Mouse (Mus musculus): ENCODE data around the gene Pi4ka. TPM values are rescaled to one million over a fixed set of nuclear protein-coding genes. Genes with fewer than 3 reads are reported as not detected.

Gene Pi4ka
- polyA plus RNA-seq, 1 experiment from 2014 or later: 77.8 TPM

DNA sequence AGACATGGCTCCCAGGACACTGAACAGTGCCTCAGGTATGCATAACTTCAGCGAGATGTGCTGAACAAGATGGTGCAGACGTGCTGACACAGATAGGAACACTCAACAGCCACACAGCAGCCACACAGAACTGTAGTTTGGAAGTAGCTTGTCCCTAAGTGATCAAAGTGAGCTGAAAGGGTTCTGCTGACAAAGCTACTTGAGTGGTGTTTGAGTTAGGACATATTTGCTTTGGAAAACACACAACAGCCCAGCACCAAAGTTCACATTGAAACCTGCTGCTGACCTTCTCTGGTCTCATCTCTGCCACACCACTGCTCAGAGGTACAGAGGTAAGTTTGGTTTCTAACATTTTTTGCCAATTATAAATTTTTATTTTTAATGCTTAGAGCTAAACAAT lies 75.0 kb downstream of the Pi4ka start, which contains the start of gene Serpind1:
Gene Serpind1 (plus strand): TSS at position 256 of the 400 bp plus-strand sequence.
- Histone ChIP-seq H3K4me1 (no peaks in the 10 kb centered on the region), H3K27me3 (replicated peaks) (no peaks in the 10 kb centered on the region), H3K4me3 (no peak within 1 kb of the TSS), H3K9ac (no peak within 1 kb of the TSS), H3K9me3 (no peaks in the 10 kb centered on the region), H3K36me3 (replicated peaks) (peaks cover 16% of the 10 kb centered on the region; the same call in 1 of the 2 replicates), H3K27ac (no peak within 1 kb of the TSS), H3K4me2 (no peak within 1 kb of the TSS)
- WGBS: 81% methylated on average over 2 of the region's 2 CpGs
- ATAC-seq (replicated peaks): no peak

DNA sequence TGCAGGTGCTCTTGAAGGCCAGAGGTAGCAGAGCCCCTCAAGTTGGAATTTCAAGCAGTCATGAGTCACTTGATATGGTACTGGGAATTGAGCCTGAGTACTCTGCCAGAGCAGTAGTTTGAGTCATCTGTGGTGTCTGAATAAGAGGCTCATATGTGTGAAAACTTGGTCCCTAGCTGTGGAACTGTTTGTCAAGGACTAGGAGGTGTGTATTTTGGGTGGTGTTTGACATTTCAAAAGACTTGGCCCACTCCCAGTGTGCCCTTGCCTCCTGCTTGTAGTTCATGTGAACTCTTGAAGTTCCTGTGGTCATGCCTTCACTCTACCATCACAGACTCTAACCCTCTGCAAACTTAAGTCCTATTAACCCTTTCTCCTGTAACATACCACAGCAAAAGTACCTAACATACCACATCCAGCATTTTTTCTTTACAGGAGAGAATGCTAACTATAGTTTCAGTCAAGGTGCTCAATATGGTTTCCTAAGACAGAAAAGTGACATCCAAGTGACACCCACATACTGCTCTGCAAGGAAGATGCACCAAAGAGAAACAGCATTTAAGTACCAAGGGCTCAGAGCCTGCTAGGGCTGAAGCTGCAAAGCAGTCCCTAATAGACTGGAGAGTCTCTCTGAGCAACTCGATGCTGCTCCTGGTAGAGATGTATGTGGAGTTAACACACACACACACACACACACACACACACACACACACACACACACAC lies 76.1 kb downstream of the Pi4ka start:
- H3K36me3 ChIP-seq (replicated peaks): peaks cover 22% of the 10 kb centered on the region; the same call in 1 of the 2 replicates
- ATAC-seq (replicated peaks): no peak
- H3K9ac ChIP-seq: no peak overlapping the region
- no peaks in the 10 kb centered on the region for H3K9me3 ChIP-seq
- no peak overlapping the region for H3K4me2 ChIP-seq
- H3K27ac ChIP-seq: no peak overlapping the region
- H3K4me3 ChIP-seq: no peak overlapping the region
- H3K27me3 ChIP-seq (replicated peaks): no peaks in the 10 kb centered on the region
- no peaks in the 10 kb centered on the region for H3K4me1 ChIP-seq
- WGBS: 93% methylated on average over 1 of the region's 1 CpGs

DNA sequence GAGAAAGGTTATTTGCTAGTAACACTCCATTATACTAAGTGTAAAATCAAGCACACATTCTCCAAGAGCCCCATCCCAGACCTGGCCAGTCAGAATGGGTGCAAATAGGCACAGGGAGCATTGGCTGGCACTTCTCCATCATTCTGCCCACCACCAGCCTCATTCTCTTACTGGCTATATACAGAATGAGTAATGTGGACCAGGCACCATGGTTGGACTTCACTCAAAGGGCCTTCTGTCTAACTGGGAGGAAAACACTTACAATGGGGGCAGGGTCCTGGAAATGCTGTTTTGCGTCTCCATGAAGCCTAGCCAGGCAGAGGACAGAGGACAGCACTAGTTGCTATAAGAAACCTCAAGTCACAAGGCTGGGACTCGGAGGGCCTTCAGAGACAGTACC lies 80.0 kb downstream of the Pi4ka start:
- H3K9me3 ChIP-seq: no peaks in the 10 kb centered on the region
- no peak overlapping the region for H3K9ac ChIP-seq
- WGBS: 84% methylated on average over 2 of the region's 2 CpGs
- no peaks in the 10 kb centered on the region for H3K27me3 ChIP-seq (replicated peaks)
- H3K27ac ChIP-seq: no peak overlapping the region
- no peak overlapping the region for H3K4me2 ChIP-seq
- ATAC-seq (replicated peaks): no peak
- no peak overlapping the region for H3K4me3 ChIP-seq
- peaks cover 41% of the 10 kb centered on the region for H3K36me3 ChIP-seq (replicated peaks)
- H3K4me1 ChIP-seq: no peaks in the 10 kb centered on the region

DNA sequence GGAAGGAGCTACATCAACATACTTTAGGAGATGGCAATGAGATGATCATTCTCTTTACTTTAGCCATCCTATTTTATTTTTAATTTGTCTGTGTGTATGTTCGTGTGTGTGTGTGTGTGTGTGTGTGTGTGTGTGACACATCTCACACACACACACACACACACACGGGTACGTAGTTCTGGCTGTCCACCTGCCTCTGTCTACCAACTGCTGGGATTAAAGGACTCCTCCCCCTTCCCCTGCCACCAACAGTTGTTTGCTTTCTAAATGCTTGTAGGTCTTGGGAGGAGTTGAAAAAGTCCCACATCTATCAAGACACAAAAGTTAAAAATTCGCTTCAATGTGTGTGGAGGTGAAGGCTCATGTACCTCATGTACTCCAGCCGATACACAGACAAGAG lies 81.4 kb downstream of the Pi4ka start:
- peaks cover 38% of the 10 kb centered on the region for H3K36me3 ChIP-seq (replicated peaks)
- ATAC-seq (replicated peaks): no peak
- no peaks in the 10 kb centered on the region for H3K9me3 ChIP-seq
- no peaks in the 10 kb centered on the region for H3K4me1 ChIP-seq
- no peak overlapping the region for H3K27ac ChIP-seq
- no peak overlapping the region for H3K4me3 ChIP-seq
- 92% methylated on average over 5 of the region's 5 CpGs for WGBS
- H3K4me2 ChIP-seq: no peak overlapping the region
- no peaks in the 10 kb centered on the region for H3K27me3 ChIP-seq (replicated peaks)
- no peak overlapping the region for H3K9ac ChIP-seq

DNA sequence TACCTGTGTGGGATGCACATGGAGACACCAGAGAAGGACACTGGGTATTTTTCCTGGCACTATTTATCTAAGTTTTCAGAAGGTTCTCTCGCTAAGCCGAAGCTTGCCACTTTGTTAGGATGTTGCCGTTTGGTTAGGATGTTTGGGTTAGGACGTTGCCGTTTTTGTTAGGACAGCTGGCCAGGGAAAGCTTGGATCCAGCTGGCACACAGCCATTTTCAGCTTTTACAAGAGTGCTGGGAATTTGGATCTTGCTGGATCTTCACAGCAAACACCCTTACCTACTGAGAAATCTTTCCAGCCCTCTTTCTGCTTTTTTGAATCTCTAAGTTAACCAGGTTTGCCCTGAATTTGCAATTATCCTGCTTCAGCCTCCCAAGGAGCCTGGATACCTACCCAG lies 84.6 kb downstream of the Pi4ka start:
- H3K9me3 ChIP-seq: no peaks in the 10 kb centered on the region
- no peak overlapping the region for H3K4me3 ChIP-seq
- peaks cover 57% of the 10 kb centered on the region for H3K36me3 ChIP-seq (replicated peaks)
- 82% methylated on average over 5 of the region's 5 CpGs for WGBS
- H3K4me2 ChIP-seq: no peak overlapping the region
- no peaks in the 10 kb centered on the region for H3K4me1 ChIP-seq
- no peak for ATAC-seq (replicated peaks)
- H3K27ac ChIP-seq: no peak overlapping the region
- H3K27me3 ChIP-seq (replicated peaks): no peaks in the 10 kb centered on the region
- no peak overlapping the region for H3K9ac ChIP-seq

DNA sequence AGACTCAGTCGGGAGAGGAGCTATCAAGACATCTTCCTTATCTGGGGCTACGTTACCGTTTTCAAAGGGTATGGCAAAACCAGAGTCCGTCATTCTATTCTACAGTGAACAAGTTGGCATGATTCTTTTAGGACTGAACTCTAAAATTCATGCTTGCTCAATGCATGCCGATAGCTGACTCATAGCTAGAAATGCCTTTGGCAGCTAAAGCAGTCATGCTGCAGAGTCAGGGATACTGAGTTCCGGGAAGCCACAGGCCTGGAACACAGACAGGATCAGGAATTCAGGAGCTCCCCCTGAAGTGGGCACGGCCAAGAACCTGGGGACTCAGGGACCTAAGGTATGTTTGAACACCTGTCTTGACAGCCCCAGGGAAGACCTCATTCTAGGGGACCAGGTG lies 89.6 kb downstream of the Pi4ka start:
- Histone ChIP-seq H3K4me3 (no peak overlapping the region), H3K9me3 (no peaks in the 10 kb centered on the region), H3K4me1 (no peaks in the 10 kb centered on the region), H3K27ac (no peak overlapping the region), H3K27me3 (replicated peaks) (no peaks in the 10 kb centered on the region), H3K36me3 (replicated peaks) (peaks cover 58% of the 10 kb centered on the region), H3K9ac (no peak overlapping the region), H3K4me2 (no peak overlapping the region)
- ATAC-seq (replicated peaks): no peak
- WGBS: 90% methylated on average over 7 of the region's 7 CpGs

DNA sequence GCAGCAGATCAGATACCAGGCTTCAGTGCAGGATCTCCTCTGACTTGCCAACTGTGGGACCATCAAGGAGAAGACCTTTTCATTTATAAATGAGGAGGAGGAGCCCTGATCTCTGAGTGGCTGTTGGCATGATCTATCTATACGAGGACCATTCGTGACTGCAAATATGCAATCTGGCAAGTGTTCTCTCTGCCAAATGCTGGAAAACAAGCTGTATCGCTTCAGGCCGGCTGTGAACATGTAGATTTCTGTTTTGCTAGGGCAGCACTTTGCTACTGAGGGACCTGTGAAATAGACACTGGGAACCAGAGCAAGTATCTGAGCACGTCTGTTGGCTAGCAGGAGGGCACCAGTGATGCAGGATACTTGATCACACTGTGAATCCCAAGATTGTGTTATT lies 93.6 kb downstream of the Pi4ka start:
- no peaks in the 10 kb centered on the region for H3K27me3 ChIP-seq (replicated peaks)
- H3K9ac ChIP-seq: no peak overlapping the region
- H3K4me3 ChIP-seq: no peak overlapping the region
- WGBS: 91% methylated on average over 5 of the region's 5 CpGs
- ATAC-seq (replicated peaks): no peak
- H3K36me3 ChIP-seq (replicated peaks): peaks cover 70% of the 10 kb centered on the region
- H3K4me2 ChIP-seq: no peak overlapping the region
- no peaks in the 10 kb centered on the region for H3K9me3 ChIP-seq
- no peak overlapping the region for H3K27ac ChIP-seq
- no peaks in the 10 kb centered on the region for H3K4me1 ChIP-seq

DNA sequence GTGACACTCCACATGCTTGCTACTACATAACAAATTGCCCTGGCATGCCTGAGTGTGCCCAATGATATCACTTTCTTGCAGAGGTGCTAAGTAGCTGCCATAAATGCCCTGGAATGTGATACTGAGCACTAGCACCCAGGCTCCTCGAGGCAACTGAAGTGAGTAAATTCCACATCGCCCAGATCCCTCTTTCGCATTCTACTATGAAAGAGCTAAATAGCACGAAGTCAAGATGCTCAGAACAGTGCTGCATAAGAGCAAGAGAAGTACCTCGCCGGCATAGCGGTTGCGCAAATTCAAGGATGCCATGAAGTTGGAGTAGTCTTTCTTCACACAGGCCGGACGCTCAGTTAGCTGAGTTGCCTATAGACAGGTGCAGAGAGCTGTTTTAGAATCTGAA lies 97.1 kb downstream of the Pi4ka start:
- ATAC-seq (replicated peaks): no peak
- Histone ChIP-seq H3K36me3 (replicated peaks) (peaks cover 71% of the 10 kb centered on the region), H3K4me3 (no peak overlapping the region), H3K4me1 (no peaks in the 10 kb centered on the region), H3K9ac (no peak overlapping the region), H3K4me2 (no peak overlapping the region), H3K9me3 (no peaks in the 10 kb centered on the region), H3K27me3 (replicated peaks) (no peaks in the 10 kb centered on the region), H3K27ac (no peak overlapping the region)
- 96% methylated on average over 10 of the region's 10 CpGs for WGBS

DNA sequence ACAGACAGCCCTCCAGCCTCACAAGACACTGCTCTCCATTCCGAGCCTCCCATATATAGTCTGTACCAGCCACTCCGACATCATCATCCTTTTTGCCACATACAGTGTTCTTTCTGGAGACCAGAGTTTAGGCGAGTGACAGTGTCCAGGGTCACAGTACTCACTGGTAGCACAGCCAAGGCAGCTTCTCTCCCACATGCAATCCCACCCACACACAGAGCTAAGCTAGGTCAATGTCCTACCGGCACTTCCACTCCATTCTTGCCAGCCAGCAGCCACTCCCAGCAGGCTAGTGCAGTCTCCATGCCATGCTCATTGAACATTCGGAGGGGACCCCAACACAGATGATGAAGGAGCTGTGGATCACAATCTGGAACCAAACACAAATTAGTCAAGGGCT lies 98.7 kb downstream of the Pi4ka start:
- no peak for ATAC-seq (replicated peaks)
- Histone ChIP-seq H3K4me2 (no peak overlapping the region), H3K9ac (no peak overlapping the region), H3K4me1 (no peaks in the 10 kb centered on the region), H3K27me3 (replicated peaks) (no peaks in the 10 kb centered on the region), H3K27ac (no peak overlapping the region), H3K9me3 (no peaks in the 10 kb centered on the region), H3K36me3 (replicated peaks) (peaks cover 66% of the 10 kb centered on the region), H3K4me3 (no peak overlapping the region)
- 94% methylated on average over 5 of the region's 5 CpGs for WGBS

DNA sequence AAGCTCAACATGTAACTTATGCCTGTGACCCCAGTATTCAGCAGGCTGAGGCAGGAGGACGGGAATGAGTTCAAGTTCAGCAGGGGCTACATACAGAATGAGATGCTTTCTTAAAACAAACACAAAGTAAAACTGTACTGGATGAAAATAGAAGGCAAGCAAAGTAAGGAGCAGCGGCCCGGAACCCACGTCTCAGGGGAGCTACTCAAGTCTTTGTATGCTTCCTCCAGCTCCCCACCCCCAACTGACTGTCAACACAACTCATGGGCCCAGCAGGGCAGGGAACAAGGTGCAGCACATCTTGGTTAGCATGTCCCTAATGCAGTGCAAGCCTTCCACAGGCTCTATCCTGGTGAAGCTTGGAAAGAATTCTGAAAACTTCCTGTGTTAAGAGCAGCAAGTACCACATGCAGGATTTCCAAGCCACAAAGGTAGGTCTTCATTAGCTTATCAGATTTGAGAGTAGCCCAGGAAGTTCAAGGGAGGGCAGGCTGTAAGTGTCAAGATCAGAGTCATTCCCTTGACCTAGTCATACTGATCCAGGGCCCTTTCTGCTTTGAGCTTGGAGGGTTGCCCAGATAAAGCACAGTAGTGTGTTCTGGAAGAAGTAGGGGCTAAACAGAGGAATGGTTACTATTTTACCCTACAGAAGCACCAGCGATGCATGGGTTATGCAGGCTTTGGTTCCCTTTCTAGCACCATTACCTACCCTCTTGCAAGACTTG lies 102.4 kb downstream of the Pi4ka start:
- Histone ChIP-seq H3K27me3 (replicated peaks) (no peaks in the 10 kb centered on the region), H3K9ac (no peak overlapping the region), H3K4me3 (no peak overlapping the region), H3K27ac (no peak overlapping the region), H3K36me3 (replicated peaks) (peaks cover 73% of the 10 kb centered on the region), H3K9me3 (no peaks in the 10 kb centered on the region), H3K4me2 (no peak overlapping the region), H3K4me1 (no peaks in the 10 kb centered on the region)
- ATAC-seq (replicated peaks): no peak
- WGBS: 86% methylated on average over 5 of the region's 5 CpGs

DNA sequence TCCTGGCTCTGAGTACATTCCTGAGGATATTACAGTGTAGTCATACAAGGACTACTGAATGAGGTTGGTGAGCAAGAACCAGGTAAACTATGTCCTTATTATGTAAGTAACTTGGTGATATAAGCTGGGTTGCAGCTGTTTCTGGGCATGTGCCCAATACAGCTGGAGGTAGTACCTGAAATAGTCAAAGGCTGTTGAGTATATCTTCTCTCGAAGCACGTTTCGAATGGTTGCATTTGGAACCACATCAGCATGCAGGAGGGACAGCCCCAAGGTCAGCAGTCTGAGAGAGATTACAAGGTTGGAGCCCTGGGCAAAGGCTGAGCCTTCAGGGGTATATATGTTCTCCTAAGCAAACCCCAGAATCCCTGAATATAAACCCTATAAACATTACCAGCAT lies 105.3 kb downstream of the Pi4ka start:
- 98% methylated on average over 3 of the region's 3 CpGs for WGBS
- Histone ChIP-seq H3K4me2 (no peak overlapping the region), H3K9me3 (no peaks in the 10 kb centered on the region), H3K4me1 (no peaks in the 10 kb centered on the region), H3K36me3 (replicated peaks) (peaks cover 77% of the 10 kb centered on the region), H3K9ac (no peak overlapping the region), H3K27me3 (replicated peaks) (no peaks in the 10 kb centered on the region), H3K4me3 (no peak overlapping the region), H3K27ac (no peak overlapping the region)
- ATAC-seq (replicated peaks): no peak

DNA sequence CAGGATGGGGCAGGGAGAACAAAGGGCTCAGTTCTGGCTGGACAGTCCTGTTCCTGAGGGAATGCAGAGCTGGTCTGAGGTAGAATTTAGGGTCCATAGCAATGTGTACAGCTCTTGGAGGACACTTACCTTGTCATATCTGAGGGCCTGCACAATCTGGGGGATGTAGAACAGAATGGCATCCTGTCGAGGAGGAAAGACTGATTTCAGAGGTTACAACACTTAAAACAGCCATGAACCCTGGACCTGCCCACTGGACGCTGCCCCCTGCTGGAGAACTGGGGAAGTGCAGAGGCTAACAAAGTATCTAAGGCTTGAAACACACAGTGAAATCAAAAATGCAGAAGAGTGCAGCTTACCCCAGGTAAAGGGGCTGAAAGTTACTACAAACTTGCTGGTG lies 113.4 kb downstream of the Pi4ka start:
- WGBS: 3% methylated on average over 2 of the region's 2 CpGs
- Histone ChIP-seq H3K36me3 (replicated peaks) (peaks cover 60% of the 10 kb centered on the region), H3K27ac (no peak overlapping the region), H3K9ac (no peak overlapping the region), H3K9me3 (no peaks in the 10 kb centered on the region), H3K4me1 (no peaks in the 10 kb centered on the region), H3K4me2 (no peak overlapping the region), H3K27me3 (replicated peaks) (no peaks in the 10 kb centered on the region), H3K4me3 (no peak overlapping the region)
- ATAC-seq (replicated peaks): no peak

DNA sequence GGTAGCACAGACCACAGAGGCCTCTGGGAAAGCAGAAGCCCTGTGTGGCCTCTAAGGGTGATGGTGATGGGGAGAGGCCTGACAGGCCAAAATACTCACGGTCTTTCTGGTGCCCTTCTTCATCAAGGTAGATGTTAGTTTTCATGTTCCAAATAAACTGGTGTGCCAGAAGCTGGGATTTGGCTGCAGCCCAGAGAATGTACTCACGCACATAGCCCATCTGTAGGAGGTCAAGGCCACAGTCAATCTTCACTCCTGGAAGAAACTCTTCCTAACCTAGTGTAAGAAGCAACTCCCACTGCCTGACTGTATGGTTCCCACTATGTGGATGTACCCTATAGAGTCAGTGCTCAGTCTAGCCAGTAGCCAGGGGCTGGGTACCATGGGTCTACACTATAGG lies 115.1 kb downstream of the Pi4ka start:
- H3K27me3 ChIP-seq (replicated peaks): no peaks in the 10 kb centered on the region

More for the DNA sequence above, 115.1 kb downstream of the Pi4ka start:
- Histone ChIP-seq H3K4me1 (no peaks in the 10 kb centered on the region), H3K9me3 (no peaks in the 10 kb centered on the region), H3K4me3 (no peak overlapping the region), H3K36me3 (replicated peaks) (peaks cover 56% of the 10 kb centered on the region), H3K9ac (no peak overlapping the region), H3K4me2 (no peak overlapping the region), H3K27ac (no peak overlapping the region)
- no peak for ATAC-seq (replicated peaks)
- 97% methylated on average over 2 of the region's 2 CpGs for WGBS

Measured in midbrain, embryonic 15.5 days (tissue).